Mouse (Mus musculus) induced T-regulatory cell, adult 2 months (primary cell): ENCODE results near the gene Tenm4.

Experiments used
- DNase-seq: peaks from one replicate; pipeline ENCODE4 v3.0.0-alpha.2; 2012; ENCODE audit warnings: low read depth

Tenm4 gene

GRCm38 (mm10) chr7:96525344-96525743 is 354.3 kb downstream of the Tenm4 start:
- no peak for DNase-seq

GRCm38 (mm10) chr7:96530571-96531426 is 359.8 kb downstream of the Tenm4 start:
- DNase-seq: no peak

GRCm38 (mm10) chr7:96531954-96532737 is 361.1 kb downstream of the Tenm4 start:
- DNase-seq: no peak

GRCm38 (mm10) chr7:96532804-96533400 is 361.9 kb downstream of the Tenm4 start:
- no peak for DNase-seq

GRCm38 (mm10) chr7:96536313-96536880 is 365.4 kb downstream of the Tenm4 start:
- no peak for DNase-seq

GRCm38 (mm10) chr7:96539248-96540034 is 368.4 kb downstream of the Tenm4 start:
- DNase-seq: no peak

GRCm38 (mm10) chr7:96540458-96541096 is 369.5 kb downstream of the Tenm4 start:
- DNase-seq: no peak

GRCm38 (mm10) chr7:96545979-96546378 is 374.9 kb downstream of the Tenm4 start:
- no peak for DNase-seq

GRCm38 (mm10) chr7:96551809-96552208 is 380.8 kb downstream of the Tenm4 start:
- no peak for DNase-seq

GRCm38 (mm10) chr7:96552292-96552860 is 381.3 kb downstream of the Tenm4 start:
- DNase-seq: no peak

GRCm38 (mm10) chr7:96554277-96554690 is 383.2 kb downstream of the Tenm4 start:
- DNase-seq: peak; percentile 1

- no peak for DNase-seq
Observed at GRCm38 (mm10) chr7:96555294-96555693, 384.2 kb downstream of the Tenm4 start.

- no peak for DNase-seq
Observed at GRCm38 (mm10) chr7:96556756-96557155, 385.7 kb downstream of the Tenm4 start.

- DNase-seq: no peak
Observed at GRCm38 (mm10) chr7:96562890-96563289, 391.8 kb downstream of the Tenm4 start.

GRCm38 (mm10) chr7:96563329-96564065 is 392.5 kb downstream of the Tenm4 start:
- DNase-seq: no peak

GRCm38 (mm10) chr7:96565806-96566205 is 394.8 kb downstream of the Tenm4 start:
- DNase-seq: no peak

GRCm38 (mm10) chr7:96566260-96566659 is 395.2 kb downstream of the Tenm4 start:
- DNase-seq: no peak

GRCm38 (mm10) chr7:96568034-96568433 is 397.0 kb downstream of the Tenm4 start:
- DNase-seq: no peak

- no peak for DNase-seq
Observed at GRCm38 (mm10) chr7:96570965-96571364, 399.9 kb downstream of the Tenm4 start.

- DNase-seq: no peak
Observed at GRCm38 (mm10) chr7:96572995-96573394, 401.9 kb downstream of the Tenm4 start.
